ENCODE assay signal across 9 mouse cellular contexts in the genomic region with DNA sequence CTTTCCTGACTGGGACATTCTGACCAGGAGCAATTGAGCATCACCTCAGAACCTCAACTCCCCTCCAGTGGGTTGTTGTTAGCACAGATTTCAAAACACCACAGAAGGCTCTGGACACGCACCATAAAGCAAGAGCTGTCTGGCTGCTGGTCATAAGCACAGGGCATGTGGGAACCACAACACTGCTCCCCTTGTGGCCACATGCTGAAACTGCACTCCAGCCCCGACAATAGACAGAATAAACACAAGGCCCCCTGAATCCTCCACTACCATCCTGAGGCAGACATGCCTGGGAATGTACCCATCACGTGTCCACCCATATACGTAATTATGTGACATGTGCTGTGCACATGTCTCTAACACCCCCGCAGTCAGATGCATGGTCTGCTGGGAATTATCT. TPM values are rescaled to one million over a fixed set of nuclear protein-coding genes. Genes with fewer than 3 reads are reported as not detected.
A peak's percentile ranks its signal among the peaks of the same experiment; 100 is the strongest.
DNase-seq lines count a peak whose midpoint lies in the region; ATAC-seq and TF ChIP-seq lines count a peak whose summit lies in the region.
"Had no signal": no experiment of that assay in that cellular context is flagged by ENCODE, and none has a peak within 500 bp of the region (broad histone marks: within the 10 kb centered on the region; RNA-seq: fewer than 3 reads in every experiment).

No protein-coding gene starts in this region.

- DNase-seq in cerebellum, adult 18-20 months = peak; percentile 51 to 54
- DNase-seq in testis, postnatal 14 days (ENCODE audit: low spot score) = no peak
- peak; percentile 89 for DNase-seq in kidney, postnatal 0 days (ENCODE audit: low spot score)
- peak; percentile 69 for DNase-seq in neural tube, embryonic 11.5 days (ENCODE audit: low spot score)
- DNase-seq in ovary, postnatal 10 days (ENCODE audit: low spot score) = no peak

- no peaks in the 10 kb centered on the region for H3K27me3 ChIP-seq in testis, adult 2 months (ENCODE audit: control insufficient read depth, insufficient read depth, low read length)
- no peaks in the 10 kb centered on the region for H3K27me3 ChIP-seq in forebrain, embryonic 12.5 days
- no peaks in the 10 kb centered on the region for H3K27me3 ChIP-seq in kidney, postnatal 0 days (ENCODE audit: insufficient read depth, low read length)
- H3K27me3 ChIP-seq in neural tube, embryonic 11.5 days (ENCODE audit: control insufficient read depth, insufficient read depth, low read length) = no peaks in the 10 kb centered on the region

- no peak for TF ChIP-seq POLR2A in testis, adult 2 months (IDR thresholded peaks at IDR 0.05; ENCODE audit: control insufficient read depth, low read depth, low read length)

- no peak overlapping the region for H3K4me2 ChIP-seq in forebrain, embryonic 12.5 days
- H3K4me2 ChIP-seq in kidney, postnatal 0 days (ENCODE audit: low read length) = no peak overlapping the region
- no peak overlapping the region for H3K4me2 ChIP-seq in neural tube, embryonic 11.5 days (ENCODE audit: low read depth)

- H3K9me3 ChIP-seq in forebrain, embryonic 12.5 days = no peaks in the 10 kb centered on the region
- H3K9me3 ChIP-seq in kidney, postnatal 0 days (replicated peaks; ENCODE audit: low read length) = no peaks in the 10 kb centered on the region
- H3K9me3 ChIP-seq in neural tube, embryonic 11.5 days (ENCODE audit: control insufficient read depth, low read length) = no peaks in the 10 kb centered on the region

- H3K4me1 ChIP-seq in testis, adult 2 months (ENCODE audit: control insufficient read depth, insufficient read depth, low read length) = peaks cover under 1% of the 10 kb centered on the region
- H3K4me1 ChIP-seq in forebrain, embryonic 12.5 days = no peaks in the 10 kb centered on the region
- 0 out of 2 replicates have a peak, but pooled peaks cover 5% of the 10 kb centered on the region for H3K4me1 ChIP-seq in kidney, postnatal 0 days (replicated peaks; ENCODE audit: insufficient read depth, low read length)
- H3K4me1 ChIP-seq in neural tube, embryonic 11.5 days (ENCODE audit: control insufficient read depth, insufficient read depth, low read length) = no peaks in the 10 kb centered on the region

- H3K36me3 ChIP-seq in testis, adult 2 months (ENCODE audit: control insufficient read depth, insufficient read depth, low read length) = no peaks in the 10 kb centered on the region
- H3K36me3 ChIP-seq in forebrain, embryonic 12.5 days (replicated peaks) = peaks cover 16% of the 10 kb centered on the region
- H3K36me3 ChIP-seq in kidney, postnatal 0 days (ENCODE audit: insufficient read depth, low read length) = peaks cover 19% of the 10 kb centered on the region
- H3K36me3 ChIP-seq in neural tube, embryonic 11.5 days (ENCODE audit: control insufficient read depth, insufficient read depth, low read length) = no peaks in the 10 kb centered on the region
- H3K36me3 ChIP-seq: G1E had no signal

- no peak overlapping the region for H3K27ac ChIP-seq in testis, adult 2 months (ENCODE audit: control insufficient read depth, insufficient read depth, low read depth, low read length)
- no peak overlapping the region for H3K27ac ChIP-seq in forebrain, embryonic 12.5 days
- H3K27ac ChIP-seq in kidney, postnatal 0 days = no peak overlapping the region; the same call in 1 of the 2 replicates
- H3K27ac ChIP-seq in neural tube, embryonic 11.5 days (ENCODE audit: low read depth, low read length) = no peak overlapping the region

- TF ChIP-seq CTCF in testis, adult 2 months (IDR thresholded peaks at IDR 0.05; ENCODE audit: control insufficient read depth, insufficient read depth, insufficient replicate concordance, low read depth, low read length) = peak; percentile 85; the same call in 1 of the 2 replicates
- peak; percentile 84 for TF ChIP-seq CTCF in kidney, postnatal 0 days (IDR thresholded peaks at IDR 0.05; ENCODE audit: low read depth)

- no peak overlapping the region for H3K4me3 ChIP-seq in testis, adult 2 months (ENCODE audit: control insufficient read depth, low read depth, low read length)
- no peak overlapping the region for H3K4me3 ChIP-seq in forebrain, embryonic 12.5 days (replicated peaks)
- H3K4me3 ChIP-seq in kidney, postnatal 0 days (replicated peaks; ENCODE audit: low read depth, low read length) = no peak overlapping the region
- H3K4me3 ChIP-seq in neural tube, embryonic 11.5 days (ENCODE audit: low read depth, low read length) = no peak overlapping the region

- no peak for ATAC-seq in cerebellum, adult (ENCODE audit: insufficient number of reproducible peaks, low FRiP score, low TSS enrichment)
- ATAC-seq in forebrain, embryonic 12.5 days (ENCODE audit: low FRiP score) = peak; percentile 36; the same call in 1 of the 2 replicates
- peak; percentile 78 for ATAC-seq in kidney, postnatal 0 days (replicated peaks; ENCODE audit: low FRiP score, low read depth)
- ATAC-seq in neural tube, embryonic 11.5 days (ENCODE audit: insufficient read depth, low FRiP score, low TSS enrichment) = peak; percentile 27; the same call in 1 of the 2 replicates

- no peak overlapping the region for H3K9ac ChIP-seq in forebrain, embryonic 12.5 days
- H3K9ac ChIP-seq in kidney, postnatal 0 days (ENCODE audit: low read depth, low read length) = no peak overlapping the region
- no peak overlapping the region for H3K9ac ChIP-seq in neural tube, embryonic 11.5 days (ENCODE audit: low read length)

- 60% methylated on average over 5 of the region's 5 CpGs for WGBS in forebrain, embryonic 12.5 days
- 49% methylated on average over 5 of the region's 5 CpGs for WGBS in kidney, postnatal 0 days
- 59% methylated on average over 5 of the region's 5 CpGs for WGBS in neural tube, embryonic 11.5 days

RNA-seq across cellular contexts. Expression of a gene that starts 9.8 kb away (rescaled TPM):
- 0.41 and 0.84 TPM in 2 replicates for polyA plus RNA-seq in testis, adult 2 months (2012; rRNA removed)
- polyA plus RNA-seq in forebrain, embryonic 12.5 days (2016; fragmentation: Nextera tagmentation; extraction: Ambion mirVana) = 0.95 and 1.1 TPM in 2 replicates
- 0.71 and 1.1 TPM in 2 replicates for polyA plus RNA-seq in kidney, postnatal 0 days (2015; fragmentation: Nextera tagmentation; extraction: Ambion mirVana)
- not detected in 2 replicates for polyA plus RNA-seq in neural tube, embryonic 11.5 days (2014; fragmentation: Nextera tagmentation; extraction: Ambion mirVana)
- polyA plus RNA-seq: G1E had no signal

RNA-seq across cellular contexts. Expression of a gene that starts 21.2 kb away (rescaled TPM):
- not detected in 2 replicates for polyA plus RNA-seq in testis, adult 2 months (2012; rRNA removed)
- not detected in 2 replicates for polyA plus RNA-seq in forebrain, embryonic 12.5 days (2016; fragmentation: Nextera tagmentation; extraction: Ambion mirVana)
- not detected in 2 replicates for polyA plus RNA-seq in kidney, postnatal 0 days (2015; fragmentation: Nextera tagmentation; extraction: Ambion mirVana)
- polyA plus RNA-seq in neural tube, embryonic 11.5 days (2014; fragmentation: Nextera tagmentation; extraction: Ambion mirVana) = not detected in 2 replicates
- polyA plus RNA-seq: G1E had no signal

Comparison
In these comparisons a context has a peak if more than half of its experiments do, and no peak if none do; other contexts are left out.
1. DNase-seq: peak in cerebellum, adult 18-20 months (2 of 2), kidney, postnatal 0 days (single experiment) and neural tube, embryonic 11.5 days (single experiment); none in testis, postnatal 14 days (single experiment) and ovary, postnatal 10 days (single experiment).